Mouse (Mus musculus): ENCODE results near the gene Misp. TPM values are rescaled to one million over a fixed set of nuclear protein-coding genes. Genes with fewer than 3 reads are reported as not detected.

Gene Misp
- total and polyA plus RNA-seq, 3 experiments: 0.50 to 0.82 (median 0.52) TPM

- WGBS: 26% methylated on average over 15 of the region's 15 CpGs
- H3K9ac ChIP-seq (ENCODE audit: low read depth, low read length): no peak overlapping the region
- intact Hi-C loops (cut with DNase I): loop anchor here (1.0 to 5.0 kb wide), 2 partner anchors 19 to 1745 kb away; partner anchors contain the start of genes Aes and Palm
- no peak overlapping the region for H3K27ac ChIP-seq
- no peak overlapping the region for H3K4me3 ChIP-seq
- 0 out of 2 replicates have a peak, but pooled peaks cover 3% of the 10 kb centered on the region for H3K4me1 ChIP-seq (ENCODE audit: control insufficient read depth, insufficient read depth, low read length)
- TF ChIP-seq EP300 (IDR thresholded peaks at IDR 0.05; ENCODE audit: insufficient read depth, low read depth, low read length): peak; percentile 95
- TF ChIP-seq POLR2A (IDR thresholded peaks at IDR 0.05; ENCODE audit: insufficient read depth, low read depth, low read length): 0 out of 2 replicates have a peak, but pooled peaks have one; percentile 17
- TF ChIP-seq CTCF (IDR thresholded peaks at IDR 0.05): peak; percentile 98; the same call in 1 of the 2 replicates
- peak; percentile 80 to 93 for DNase-seq
- H3K36me3 ChIP-seq (ENCODE audit: control insufficient read depth, insufficient read depth, low read length): no peaks in the 10 kb centered on the region
- H3K27me3 ChIP-seq (ENCODE audit: control insufficient read depth, insufficient read depth, low read length): no peaks in the 10 kb centered on the region
- H3K79me2 ChIP-seq (replicated peaks; ENCODE audit: control insufficient read depth, insufficient read depth, low read length): no peaks in the 10 kb centered on the region
Observed at GRCm38 (mm10) chr10:79811736-79812637, 8.8 kb upstream of the Misp start.

- intact Hi-C loops (cut with DNase I): loop anchor here (5.0 kb wide), 1 partner anchor 1743 kb away; the partner anchor contains the start of gene Aes
- H3K36me3 ChIP-seq (ENCODE audit: control insufficient read depth, insufficient read depth, low read length): no peaks in the 10 kb centered on the region
- no peaks in the 10 kb centered on the region for H3K79me2 ChIP-seq (replicated peaks; ENCODE audit: control insufficient read depth, insufficient read depth, low read length)
- TF ChIP-seq CTCF (IDR thresholded peaks at IDR 0.05) (no peak), POLR2A (IDR thresholded peaks at IDR 0.05; ENCODE audit: insufficient read depth, low read depth, low read length) (no peak), EP300 (IDR thresholded peaks at IDR 0.05; ENCODE audit: insufficient read depth, low read depth, low read length) (no peak)
- 86% methylated on average over 5 of the region's 5 CpGs for WGBS
- H3K27me3 ChIP-seq (ENCODE audit: control insufficient read depth, insufficient read depth, low read length): no peaks in the 10 kb centered on the region
- no peak overlapping the region for H3K27ac ChIP-seq
- no peak overlapping the region for H3K9ac ChIP-seq (ENCODE audit: low read depth, low read length)
- H3K4me1 ChIP-seq (ENCODE audit: control insufficient read depth, insufficient read depth, low read length): 0 out of 2 replicates have a peak, but pooled peaks cover 1% of the 10 kb centered on the region
- H3K4me3 ChIP-seq: no peak overlapping the region
- no peak for DNase-seq
Observed at GRCm38 (mm10) chr10:79814271-79814842, 6.4 kb upstream of the Misp start.

DNA sequence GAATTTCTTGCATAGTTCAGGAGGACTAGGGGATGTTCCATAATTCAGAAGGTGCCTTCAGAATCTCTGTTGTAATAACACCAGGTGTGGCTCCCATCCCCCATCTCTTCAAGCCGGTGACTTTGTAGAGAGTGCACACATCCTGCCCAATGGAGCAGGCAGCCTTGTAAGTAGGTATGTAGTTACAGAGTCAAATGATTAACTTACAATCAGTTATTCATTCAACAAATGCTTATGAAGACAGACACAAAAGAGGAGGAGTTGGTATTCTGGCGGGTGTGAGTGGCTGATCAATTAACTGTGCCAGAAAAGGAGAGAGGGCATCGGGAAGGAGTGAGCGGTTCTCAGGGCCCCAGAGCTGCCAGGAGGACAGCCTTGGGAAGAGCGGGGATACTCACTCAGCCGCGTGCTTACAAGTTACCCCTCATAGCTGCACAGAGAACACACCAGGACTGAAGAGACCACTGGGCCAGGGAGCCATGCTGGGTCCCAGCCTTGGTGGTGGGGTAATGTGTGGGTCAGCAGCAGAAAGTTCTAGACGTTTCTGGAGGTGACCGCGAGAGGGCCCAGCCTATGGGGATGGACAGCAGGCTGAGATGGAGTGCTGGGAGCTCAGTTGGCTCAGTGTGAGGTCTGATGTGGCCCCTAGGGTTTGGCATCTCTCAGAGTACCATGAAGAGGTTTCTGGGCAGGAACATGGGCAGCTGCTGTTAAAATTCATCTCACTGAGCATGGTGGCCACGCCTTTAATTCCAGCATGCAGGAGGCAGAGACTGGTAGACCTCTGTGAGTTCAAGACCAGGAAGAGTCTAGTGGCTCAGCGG lies 4.9 kb upstream of the Misp start:
- H3K9ac ChIP-seq (ENCODE audit: low read depth, low read length): no peak overlapping the region
- no peaks in the 10 kb centered on the region for H3K36me3 ChIP-seq (ENCODE audit: control insufficient read depth, insufficient read depth, low read length)
- intact Hi-C loops (cut with DNase I): loop anchor here (5.0 kb wide), 1 partner anchor 34 kb away; no protein-coding TSS in a partner anchor
- WGBS: 84% methylated on average over 12 of the region's 12 CpGs
- DNase-seq: no peak
- H3K27ac ChIP-seq: no peak overlapping the region
- 0 out of 2 replicates have a peak, but pooled peaks cover 1% of the 10 kb centered on the region for H3K4me1 ChIP-seq (ENCODE audit: control insufficient read depth, insufficient read depth, low read length)
- TF ChIP-seq POLR2A (IDR thresholded peaks at IDR 0.05; ENCODE audit: insufficient read depth, low read depth, low read length): no peak
- no peak for TF ChIP-seq EP300 (IDR thresholded peaks at IDR 0.05; ENCODE audit: insufficient read depth, low read depth, low read length)
- TF ChIP-seq CTCF (IDR thresholded peaks at IDR 0.05): no peak
- no peaks in the 10 kb centered on the region for H3K27me3 ChIP-seq (ENCODE audit: control insufficient read depth, insufficient read depth, low read length)
- H3K79me2 ChIP-seq (replicated peaks; ENCODE audit: control insufficient read depth, insufficient read depth, low read length): no peaks in the 10 kb centered on the region
- no peak overlapping the region for H3K4me3 ChIP-seq

- TF ChIP-seq CTCF (IDR thresholded peaks at IDR 0.05): peak; percentile 64
- no peak for TF ChIP-seq POLR2A (IDR thresholded peaks at IDR 0.05; ENCODE audit: insufficient read depth, low read depth, low read length)
- no peak for DNase-seq
- intact Hi-C loops (cut with DNase I): loop anchor here (5.0 kb wide), 1 partner anchor 35 kb away; no protein-coding TSS in a partner anchor
- Histone ChIP-seq H3K9ac (ENCODE audit: low read depth, low read length) (no peak overlapping the region), H3K36me3 (ENCODE audit: control insufficient read depth, insufficient read depth, low read length) (no peaks in the 10 kb centered on the region), H3K4me3 (no peak overlapping the region), H3K79me2 (replicated peaks; ENCODE audit: control insufficient read depth, insufficient read depth, low read length) (no peaks in the 10 kb centered on the region), H3K27me3 (ENCODE audit: control insufficient read depth, insufficient read depth, low read length) (no peaks in the 10 kb centered on the region), H3K4me1 (ENCODE audit: control insufficient read depth, insufficient read depth, low read length) (0 out of 2 replicates have a peak, but pooled peaks cover under 1% of the 10 kb centered on the region), H3K27ac (no peak overlapping the region)
- WGBS: 68% methylated on average over 2 of the region's 2 CpGs
Observed at GRCm38 (mm10) chr10:79817111-79817510, 3.7 kb upstream of the Misp start.

- Histone ChIP-seq H3K9ac (ENCODE audit: low read depth, low read length) (no peak overlapping the region), H3K4me3 (no peak overlapping the region), H3K27ac (no peak overlapping the region), H3K4me1 (ENCODE audit: control insufficient read depth, insufficient read depth, low read length) (no peaks in the 10 kb centered on the region), H3K36me3 (ENCODE audit: control insufficient read depth, insufficient read depth, low read length) (no peaks in the 10 kb centered on the region), H3K79me2 (replicated peaks; ENCODE audit: control insufficient read depth, insufficient read depth, low read length) (no peaks in the 10 kb centered on the region), H3K27me3 (ENCODE audit: control insufficient read depth, insufficient read depth, low read length) (no peaks in the 10 kb centered on the region)
- WGBS: 66% methylated on average over 4 of the region's 4 CpGs
- no peak for TF ChIP-seq EP300 (IDR thresholded peaks at IDR 0.05; ENCODE audit: insufficient read depth, low read depth, low read length)
- TF ChIP-seq POLR2A (IDR thresholded peaks at IDR 0.05; ENCODE audit: insufficient read depth, low read depth, low read length): no peak
- TF ChIP-seq CTCF (IDR thresholded peaks at IDR 0.05): no peak
- intact Hi-C loops (cut with DNase I): loop anchor here (5.0 kb wide), 1 partner anchor 36 kb away; no protein-coding TSS in a partner anchor
- DNase-seq: no peak
Observed at GRCm38 (mm10) chr10:79818225-79818624, 2.6 kb upstream of the Misp start.

Measured in heart, adult 2 months (tissue).